In genomic region chr7:45155590-45155989, GRCm38 (mm10) we compare ENCODE assay signal across 11 mouse cellular contexts. TPM values are rescaled to one million over a fixed set of nuclear protein-coding genes. Genes with fewer than 3 reads are reported as not detected.
DNase-seq lines count a peak whose midpoint lies in the region; ATAC-seq and TF ChIP-seq lines count a peak whose summit lies in the region.
"Had no signal": no experiment of that assay in that cellular context is flagged by ENCODE, and none has a peak within 500 bp of the region (broad histone marks: within the 10 kb centered on the region; RNA-seq: fewer than 3 reads in every experiment).

No protein-coding gene starts in this region.

- no peak for TF ChIP-seq EP300 in lung, postnatal 0 days (IDR thresholded peaks at IDR 0.05)

- TF ChIP-seq CTCF in lung, embryonic 14.5 days (IDR thresholded peaks at IDR 0.05; ENCODE audit: low read depth): no peak
- no peak for TF ChIP-seq CTCF in lung, postnatal 0 days (IDR thresholded peaks at IDR 0.05)
- TF ChIP-seq CTCF in small intestine, adult 2 months (IDR thresholded peaks at IDR 0.05; ENCODE audit: extremely low read depth, insufficient read length, insufficient replicate concordance, low read depth, low read length): no peak

- no peak overlapping the region for H3K27ac ChIP-seq in forebrain, embryonic 12.5 days
- H3K27ac ChIP-seq in forebrain, embryonic 16.5 days (ENCODE audit: low read length): no peak overlapping the region
- H3K27ac ChIP-seq in lung, embryonic 14.5 days (ENCODE audit: low read depth): 0 out of 2 replicates have a peak overlapping the region, but pooled peaks have one; percentile 10
- H3K27ac ChIP-seq in lung, postnatal 0 days (ENCODE audit: low read length): no peak overlapping the region
- no peak overlapping the region for H3K27ac ChIP-seq in hindbrain, embryonic 16.5 days (ENCODE audit: low read depth, low read length)
- peak overlapping the region; percentile 40; the same call in 1 of the 2 replicates for H3K27ac ChIP-seq in small intestine, adult 2 months (ENCODE audit: insufficient read depth, low read depth, low read length)

- peaks cover 31% of the 10 kb centered on the region for H3K36me3 ChIP-seq in forebrain, embryonic 12.5 days (replicated peaks)
- no peaks in the 10 kb centered on the region; the same call in 1 of the 2 replicates for H3K36me3 ChIP-seq in forebrain, embryonic 16.5 days (ENCODE audit: control insufficient read depth, insufficient read depth)
- peaks cover 34% of the 10 kb centered on the region; the same call in 1 of the 2 replicates for H3K36me3 ChIP-seq in lung, embryonic 14.5 days (ENCODE audit: insufficient read depth)
- H3K36me3 ChIP-seq in lung, postnatal 0 days (ENCODE audit: insufficient read depth, low read length): no peaks in the 10 kb centered on the region
- peaks cover 9% of the 10 kb centered on the region; the same call in 1 of the 2 replicates for H3K36me3 ChIP-seq in hindbrain, embryonic 16.5 days (ENCODE audit: control insufficient read depth, insufficient read depth, low read length)
- H3K36me3 ChIP-seq in small intestine, adult 2 months (ENCODE audit: control insufficient read depth, insufficient read depth, low read length): 0 out of 2 replicates have a peak, but pooled peaks cover 2% of the 10 kb centered on the region

- WGBS in forebrain, embryonic 12.5 days: 84% methylated on average over 9 of the region's 9 CpGs
- WGBS in forebrain, embryonic 16.5 days: 84% methylated on average over 9 of the region's 9 CpGs
- 80% methylated on average over 9 of the region's 9 CpGs for WGBS in lung, embryonic 14.5 days
- 83% methylated on average over 9 of the region's 9 CpGs for WGBS in lung, postnatal 0 days
- WGBS in hindbrain, embryonic 16.5 days: 86% methylated on average over 9 of the region's 9 CpGs
- 86% methylated on average over 9 of the region's 9 CpGs for WGBS in small intestine, adult 2 months

- no peaks in the 10 kb centered on the region for H3K9me3 ChIP-seq in forebrain, embryonic 12.5 days
- H3K9me3 ChIP-seq in forebrain, embryonic 16.5 days (ENCODE audit: control insufficient read depth, low read length): no peaks in the 10 kb centered on the region
- no peaks in the 10 kb centered on the region for H3K9me3 ChIP-seq in lung, embryonic 14.5 days (ENCODE audit: low read depth, low read length)
- H3K9me3 ChIP-seq in lung, postnatal 0 days (ENCODE audit: low read length): no peaks in the 10 kb centered on the region
- H3K9me3 ChIP-seq in hindbrain, embryonic 16.5 days (ENCODE audit: control insufficient read depth, low read length): no peaks in the 10 kb centered on the region
- H3K9me3 ChIP-seq: megakaryocyte, embryonic 14.5 days had no signal

- peaks cover 25% of the 10 kb centered on the region for H3K4me1 ChIP-seq in forebrain, embryonic 12.5 days
- peaks cover 23% of the 10 kb centered on the region for H3K4me1 ChIP-seq in forebrain, embryonic 16.5 days (replicated peaks; ENCODE audit: control insufficient read depth, insufficient read depth, low read length)
- H3K4me1 ChIP-seq in lung, embryonic 14.5 days (ENCODE audit: insufficient read depth): peaks cover 11% of the 10 kb centered on the region
- H3K4me1 ChIP-seq in lung, postnatal 0 days (ENCODE audit: insufficient read depth, low read depth, low read length): no peaks in the 10 kb centered on the region
- peaks cover 9% of the 10 kb centered on the region for H3K4me1 ChIP-seq in hindbrain, embryonic 16.5 days (ENCODE audit: control insufficient read depth, insufficient read depth, low read depth, low read length)
- H3K4me1 ChIP-seq in small intestine, adult 2 months (ENCODE audit: control insufficient read depth, insufficient read depth, insufficient read length, low read length): peaks cover 7% of the 10 kb centered on the region

- ATAC-seq in forebrain, embryonic 12.5 days (ENCODE audit: low FRiP score): no peak
- no peak for ATAC-seq in forebrain, embryonic 16.5 days
- ATAC-seq in lung, embryonic 14.5 days (ENCODE audit: insufficient read depth): no peak
- ATAC-seq in lung, postnatal 0 days: no peak
- no peak for ATAC-seq in hindbrain, embryonic 16.5 days
- ATAC-seq: CD4-positive, CD25-positive, alpha-beta regulatory T cell, adult 4 months had no signal

- no peak overlapping the region for H3K4me3 ChIP-seq in forebrain, embryonic 12.5 days (replicated peaks)
- H3K4me3 ChIP-seq in forebrain, embryonic 16.5 days (replicated peaks; ENCODE audit: low read length): no peak overlapping the region
- H3K4me3 ChIP-seq in lung, embryonic 14.5 days (ENCODE audit: low read depth, low read length): no peak overlapping the region
- no peak overlapping the region for H3K4me3 ChIP-seq in lung, postnatal 0 days (ENCODE audit: low read depth, low read length)
- no peak overlapping the region for H3K4me3 ChIP-seq in hindbrain, embryonic 16.5 days (ENCODE audit: low read length)
- H3K4me3 ChIP-seq in small intestine, adult 2 months (ENCODE audit: low read depth, low read length): no peak overlapping the region

- no peaks in the 10 kb centered on the region for H3K27me3 ChIP-seq in forebrain, embryonic 12.5 days
- no peaks in the 10 kb centered on the region for H3K27me3 ChIP-seq in forebrain, embryonic 16.5 days (replicated peaks; ENCODE audit: control insufficient read depth, insufficient read depth, low read length)
- H3K27me3 ChIP-seq in lung, embryonic 14.5 days (ENCODE audit: insufficient read depth, low read length): no peaks in the 10 kb centered on the region
- H3K27me3 ChIP-seq in lung, postnatal 0 days (replicated peaks; ENCODE audit: insufficient read depth, low read length): no peaks in the 10 kb centered on the region
- no peaks in the 10 kb centered on the region for H3K27me3 ChIP-seq in hindbrain, embryonic 16.5 days (replicated peaks; ENCODE audit: control insufficient read depth, insufficient read depth, low read length)
- no peaks in the 10 kb centered on the region for H3K27me3 ChIP-seq in small intestine, adult 2 months (ENCODE audit: control insufficient read depth, insufficient read depth, low read length)

- H3K9ac ChIP-seq in forebrain, embryonic 12.5 days: no peak overlapping the region
- H3K9ac ChIP-seq in forebrain, embryonic 16.5 days (replicated peaks; ENCODE audit: low read depth, low read length): no peak overlapping the region
- H3K9ac ChIP-seq in lung, embryonic 14.5 days: no peak overlapping the region
- no peak overlapping the region for H3K9ac ChIP-seq in lung, postnatal 0 days (replicated peaks; ENCODE audit: low read depth)
- H3K9ac ChIP-seq in hindbrain, embryonic 16.5 days (ENCODE audit: low read depth, low read length): no peak overlapping the region

- DNase-seq in lung, embryonic 14.5 days: no peak
- no peak for DNase-seq in lung, postnatal 0 days (ENCODE audit: low spot score)
- DNase-seq in layer of hippocampus, adult 9-11 months: no peak
- no peak for DNase-seq in frontal cortex, adult 2 months (ENCODE audit: extremely low spot score in 1 of 2, low spot score in 1 of 2)
- DNase-seq: layer of hippocampus, postnatal 36 days had no signal

- H3K4me2 ChIP-seq in forebrain, embryonic 12.5 days: peak overlapping the region; percentile 81; the same call in 1 of the 2 replicates
- H3K4me2 ChIP-seq in forebrain, embryonic 16.5 days (ENCODE audit: low read length): no peak overlapping the region; the same call in 1 of the 2 replicates
- H3K4me2 ChIP-seq in lung, embryonic 14.5 days: peak overlapping the region; percentile 85
- no peak overlapping the region for H3K4me2 ChIP-seq in lung, postnatal 0 days (replicated peaks; ENCODE audit: low read depth, low read length)
- peak overlapping the region; percentile 84 for H3K4me2 ChIP-seq in hindbrain, embryonic 16.5 days (ENCODE audit: low read length)

- no peak for TF ChIP-seq POLR2A in small intestine, adult 2 months (IDR thresholded peaks at IDR 0.05; ENCODE audit: low read depth, low read length)

RNA-seq across cellular contexts. Expression of gene Aldh16a1, which starts 1.2 kb away (rescaled TPM):
- polyA plus RNA-seq in forebrain, embryonic 12.5 days (2016; fragmentation: Nextera tagmentation; extraction: Ambion mirVana): 41.9 and 42.9 TPM in 2 replicates
- 19.3 and 20.9 TPM in 2 replicates for polyA plus RNA-seq in forebrain, embryonic 16.5 days (2015; fragmentation: Nextera tagmentation; extraction: Ambion mirVana)
- 52.1 and 52.9 TPM in 2 replicates for polyA plus RNA-seq in lung, embryonic 14.5 days (2014; fragmentation: Nextera tagmentation; extraction: Ambion mirVana)
- 26.7 and 26.8 TPM in 2 replicates for polyA plus RNA-seq in lung, postnatal 0 days (2015; fragmentation: Nextera tagmentation; extraction: Ambion mirVana)
- polyA plus RNA-seq in hindbrain, embryonic 16.5 days (2015; fragmentation: Nextera tagmentation; extraction: Ambion mirVana): 18.8 and 22.9 TPM in 2 replicates
- 133 and 253 TPM in 2 replicates for polyA plus RNA-seq in small intestine, adult 2 months (2012; rRNA removed)
- polyA plus RNA-seq in frontal cortex, adult 2 months (2012; rRNA removed): 10.1 and 10.8 TPM in 2 replicates

RNA-seq across cellular contexts. Expression of gene Pih1d1, which starts 1.5 kb away (rescaled TPM):
- 95.0 and 97.5 TPM in 2 replicates for polyA plus RNA-seq in forebrain, embryonic 12.5 days (2016; fragmentation: Nextera tagmentation; extraction: Ambion mirVana)
- polyA plus RNA-seq in forebrain, embryonic 16.5 days (2015; fragmentation: Nextera tagmentation; extraction: Ambion mirVana): 84.2 and 90.2 TPM in 2 replicates
- 110 and 112 TPM in 2 replicates for polyA plus RNA-seq in lung, embryonic 14.5 days (2014; fragmentation: Nextera tagmentation; extraction: Ambion mirVana)
- 51.7 and 58.4 TPM in 2 replicates for polyA plus RNA-seq in lung, postnatal 0 days (2015; fragmentation: Nextera tagmentation; extraction: Ambion mirVana)
- polyA plus RNA-seq in hindbrain, embryonic 16.5 days (2015; fragmentation: Nextera tagmentation; extraction: Ambion mirVana): 94.5 and 97.6 TPM in 2 replicates
- polyA plus RNA-seq in small intestine, adult 2 months (2012; rRNA removed): 25.3 and 48.5 TPM in 2 replicates
- 54.2 and 61.5 TPM in 2 replicates for polyA plus RNA-seq in frontal cortex, adult 2 months (2012; rRNA removed)

RNA-seq across cellular contexts. Expression of gene Slc17a7, which starts 8.2 kb away (rescaled TPM):
- 6.3 and 7.9 TPM in 2 replicates for polyA plus RNA-seq in forebrain, embryonic 12.5 days (2016; fragmentation: Nextera tagmentation; extraction: Ambion mirVana)
- 20.1 and 22.8 TPM in 2 replicates for polyA plus RNA-seq in forebrain, embryonic 16.5 days (2015; fragmentation: Nextera tagmentation; extraction: Ambion mirVana)
- 0.09 and 0.97 TPM in 2 replicates for polyA plus RNA-seq in lung, embryonic 14.5 days (2014; fragmentation: Nextera tagmentation; extraction: Ambion mirVana)
- 0.56 and 0.65 TPM in 2 replicates for polyA plus RNA-seq in lung, postnatal 0 days (2015; fragmentation: Nextera tagmentation; extraction: Ambion mirVana)
- polyA plus RNA-seq in hindbrain, embryonic 16.5 days (2015; fragmentation: Nextera tagmentation; extraction: Ambion mirVana): 1.1 and 1.5 TPM in 2 replicates
- 0.03 and 0.09 TPM in 2 replicates for polyA plus RNA-seq in small intestine, adult 2 months (2012; rRNA removed)
- polyA plus RNA-seq in frontal cortex, adult 2 months (2012; rRNA removed): 858 and 911 TPM in 2 replicates
- polyA plus RNA-seq: CD4-positive, CD25-positive, alpha-beta regulatory T cell, adult 4 months had no signal

RNA-seq across cellular contexts. Expression of gene Flt3l, which starts 19.4 kb away (rescaled TPM):
- polyA plus RNA-seq in forebrain, embryonic 12.5 days (2016; fragmentation: Nextera tagmentation; extraction: Ambion mirVana): 0.21 and 0.72 TPM in 2 replicates
- 1.1 and 1.4 TPM in 2 replicates for polyA plus RNA-seq in forebrain, embryonic 16.5 days (2015; fragmentation: Nextera tagmentation; extraction: Ambion mirVana)
- polyA plus RNA-seq in lung, embryonic 14.5 days (2014; fragmentation: Nextera tagmentation; extraction: Ambion mirVana): 0.72 and 1.1 TPM in 2 replicates
- polyA plus RNA-seq in lung, postnatal 0 days (2015; fragmentation: Nextera tagmentation; extraction: Ambion mirVana): 5.1 and 6.1 TPM in 2 replicates
- 2.0 and 2.8 TPM in 2 replicates for polyA plus RNA-seq in hindbrain, embryonic 16.5 days (2015; fragmentation: Nextera tagmentation; extraction: Ambion mirVana)
- 22.1 and 45.8 TPM in 2 replicates for polyA plus RNA-seq in small intestine, adult 2 months (2012; rRNA removed)
- polyA plus RNA-seq in frontal cortex, adult 2 months (2012; rRNA removed): 25.2 and 29.6 TPM in 2 replicates

RNA-seq across cellular contexts. Expression of gene Gm45713, which starts 19.6 kb away (rescaled TPM):
- polyA plus RNA-seq in forebrain, embryonic 12.5 days (2016; fragmentation: Nextera tagmentation; extraction: Ambion mirVana): 0.27 TPM in 1 of 2 replicates, not detected in the other
- polyA plus RNA-seq in forebrain, embryonic 16.5 days (2015; fragmentation: Nextera tagmentation; extraction: Ambion mirVana): not detected in 2 replicates
- polyA plus RNA-seq in lung, embryonic 14.5 days (2014; fragmentation: Nextera tagmentation; extraction: Ambion mirVana): 1.2 and 1.4 TPM in 2 replicates
- 0.62 and 0.96 TPM in 2 replicates for polyA plus RNA-seq in lung, postnatal 0 days (2015; fragmentation: Nextera tagmentation; extraction: Ambion mirVana)
- polyA plus RNA-seq in hindbrain, embryonic 16.5 days (2015; fragmentation: Nextera tagmentation; extraction: Ambion mirVana): 0.16 and 0.37 TPM in 2 replicates
- polyA plus RNA-seq in small intestine, adult 2 months (2012; rRNA removed): 1.5 TPM in 1 of 2 replicates, not detected in the other
- polyA plus RNA-seq in frontal cortex, adult 2 months (2012; rRNA removed): 0.06 and 0.12 TPM in 2 replicates
- polyA plus RNA-seq: CD4-positive, CD25-positive, alpha-beta regulatory T cell, adult 4 months had no signal

Comparison
In these comparisons a context has a peak if more than half of its experiments do, and no peak if none do; other contexts are left out.
1. H3K27ac ChIP-seq: peak in lung, embryonic 14.5 days (single experiment) and small intestine, adult 2 months (single experiment); none in forebrain, embryonic 12.5 days (single experiment), forebrain, embryonic 16.5 days (single experiment), lung, postnatal 0 days (single experiment) and hindbrain, embryonic 16.5 days (single experiment).
2. H3K4me2 ChIP-seq: peak in forebrain, embryonic 12.5 days (single experiment), lung, embryonic 14.5 days (single experiment) and hindbrain, embryonic 16.5 days (single experiment); none in forebrain, embryonic 16.5 days (single experiment) and lung, postnatal 0 days (single experiment).
3. RNA of gene Slc17a7, which starts 8.2 kb away (polyA plus RNA-seq): 858 to 911 TPM in frontal cortex, adult 2 months; 20.1 to 22.8 TPM in forebrain, embryonic 16.5 days, 6.3 to 7.9 TPM in forebrain, embryonic 12.5 days, 1.1 to 1.5 TPM in hindbrain, embryonic 16.5 days, 0.56 to 0.65 TPM in lung, postnatal 0 days, 0.09 to 0.97 TPM in lung, embryonic 14.5 days and 0.03 to 0.09 TPM in small intestine, adult 2 months; every median in the first group is over 10 times any median in the second.